Mouse (Mus musculus) stomach, embryonic 15.5 days (tissue): ENCODE results near the gene Tjp2. TPM values are rescaled to one million over a fixed set of nuclear protein-coding genes. Genes with fewer than 3 reads are reported as not detected.

Experiments used
- ATAC-seq: fragments of 200-750 bp; cut with Nextera tagmentation; 2 replicates; pipeline ENCODE4 v1.8.0; 2017; ENCODE audit warnings: low read depth, moderate number of reproducible peaks, moderate TSS enrichment; ENCODE audit not compliant: insufficient read depth, low FRiP score
- H3K27ac ChIP-seq: fragments of 300-500 bp; sonication (generic); 2 replicates; pipeline ENCODE4 v1.5.1; 2015; ENCODE audit warnings: mild to moderate bottlenecking, inconsistent platforms
- H3K27me3 ChIP-seq: fragments of 300-500 bp; sonication (generic); replicated peaks from 2 replicates; pipeline ENCODE4 v1.6.1; 2015; ENCODE audit warnings: inconsistent platforms
- H3K36me3 ChIP-seq: fragments of 300-500 bp; sonication (generic); 2 replicates; pipeline ENCODE4 v1.6.1; 2015; ENCODE audit warnings: inconsistent platforms
- H3K4me1 ChIP-seq: fragments of 300-500 bp; sonication (generic); 2 replicates; pipeline ENCODE4 v1.6.1; 2015; ENCODE audit warnings: inconsistent platforms
- H3K4me2 ChIP-seq: fragments of 300-500 bp; sonication (generic); 2 replicates; pipeline ENCODE4 v1.6.1; 2015; ENCODE audit warnings: mild to moderate bottlenecking, inconsistent platforms
- H3K4me3 ChIP-seq: fragments of 300-500 bp; sonication (generic); replicated peaks from 2 replicates; pipeline ENCODE4 v1.5.1; 2015; ENCODE audit warnings: inconsistent platforms
- H3K9ac ChIP-seq: fragments of 300-500 bp; sonication (generic); 2 replicates; pipeline ENCODE4 v1.6.1; 2015; ENCODE audit warnings: inconsistent platforms
- H3K9me3 ChIP-seq: fragments of 300-500 bp; sonication (generic); 2 replicates; pipeline ENCODE4 v1.6.1; 2016; ENCODE audit warnings: inconsistent platforms
- WGBS: fragments of 180-500 bp; shearing (Covaris S2); methylation state at CpG from one replicate; pipeline ENCODE4 v1.1.7; 2015; 5-methylcytosine and 5-hydroxymethylcytosine counted together
- polyA plus RNA-seq: library from polyadenylated mRNA; unstranded; fragments of >200 nt; fragmentation: Nextera tagmentation; extraction: Ambion mirVana; gene quantifications from 2 replicates; pipeline ENCODE4 v1.2.1, GENCODE M21; 2015

Tjp2 gene
- polyA plus RNA-seq, 1 experiment from 2014 or later = 34.5 TPM

DNA sequence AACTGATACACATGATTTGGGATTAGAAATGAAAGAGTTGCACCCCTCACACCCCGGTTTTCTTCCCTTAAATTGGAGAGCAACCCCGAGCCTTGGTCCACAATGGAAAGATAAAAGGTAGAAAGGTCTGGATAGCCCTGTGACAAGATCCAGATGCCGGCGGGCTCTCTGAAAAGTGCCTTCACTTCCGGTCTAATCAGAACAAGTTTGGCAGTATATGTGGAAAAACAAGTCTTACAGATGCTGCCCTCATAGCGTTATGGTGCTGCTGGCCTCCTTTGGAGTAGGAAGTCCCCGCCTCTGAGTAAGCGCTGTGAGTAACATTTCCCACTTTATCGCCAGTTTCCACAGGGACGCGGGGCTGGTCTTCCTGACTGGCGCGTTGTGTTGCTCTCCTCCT is 49.9 kb downstream of the Tjp2 start:
- Histone ChIP-seq H3K4me3 (peak overlapping the region; percentile 74), H3K4me2 (peak overlapping the region; percentile 77), H3K27ac (peak overlapping the region; percentile 75), H3K4me1 (peaks cover 10% of the 10 kb centered on the region), H3K36me3 (no peaks in the 10 kb centered on the region; the same call in 1 of the 2 replicates), H3K27me3 (no peaks in the 10 kb centered on the region), H3K9ac (no peak overlapping the region), H3K9me3 (no peaks in the 10 kb centered on the region)
- ATAC-seq = 0 out of 2 replicates have a peak, but pooled peaks have one; percentile 12
- WGBS = 3% methylated on average over 13 of the region's 13 CpGs

DNA sequence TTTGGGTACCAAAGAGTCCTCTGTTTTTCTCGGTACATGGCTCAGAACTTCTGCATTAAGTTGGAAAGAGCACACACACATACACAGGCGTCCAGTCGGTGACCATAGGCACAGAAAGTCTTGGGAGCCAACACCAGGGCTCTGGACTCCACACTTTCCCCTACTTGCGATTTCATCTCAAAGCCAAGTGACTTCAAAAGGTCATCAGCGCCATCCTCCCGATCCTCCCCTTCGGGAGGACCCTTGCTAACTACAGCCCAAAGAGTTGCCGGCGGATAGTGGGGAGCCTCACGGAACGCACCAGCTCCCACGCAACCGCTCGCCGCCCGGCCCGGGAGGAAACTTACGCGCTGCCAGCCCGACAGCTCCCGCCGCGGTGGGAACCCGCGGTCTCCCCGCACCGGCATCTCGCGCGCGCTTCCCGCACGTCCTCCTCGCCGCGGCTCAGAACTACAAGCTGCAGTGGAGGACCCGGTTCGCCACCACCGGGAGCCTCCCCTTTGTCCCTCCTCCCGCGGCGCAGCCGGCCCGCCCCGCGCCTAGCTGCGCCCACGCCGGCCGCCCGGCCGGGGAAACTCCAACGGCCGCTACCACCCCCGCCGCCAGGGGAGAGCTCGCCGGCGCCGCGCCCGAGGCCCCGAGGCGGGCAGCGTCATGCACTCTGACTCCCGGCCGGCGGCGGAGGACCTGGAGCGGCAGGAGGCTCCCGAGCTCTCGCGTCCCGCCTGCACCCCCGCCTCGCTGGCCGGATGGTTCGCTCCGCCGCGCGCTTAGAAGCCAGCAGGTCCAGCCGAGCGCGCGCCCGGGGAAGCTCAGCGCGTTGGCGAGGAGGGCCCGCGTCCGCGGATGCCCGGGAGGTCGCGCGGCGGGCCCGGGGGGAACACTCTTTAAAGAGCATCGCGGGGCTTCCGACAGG is 51.0 kb downstream of the Tjp2 start:
- peak overlapping the region; percentile 75 for H3K27ac ChIP-seq
- peak overlapping the region; percentile 73 for H3K9ac ChIP-seq
- H3K9me3 ChIP-seq = no peaks in the 10 kb centered on the region
- H3K36me3 ChIP-seq = no peaks in the 10 kb centered on the region; the same call in 1 of the 2 replicates
- ATAC-seq = peak; percentile 92
- peak overlapping the region; percentile 74 for H3K4me3 ChIP-seq
- peaks cover 10% of the 10 kb centered on the region for H3K4me1 ChIP-seq
- peak overlapping the region; percentile 77 for H3K4me2 ChIP-seq
- WGBS = under 1% methylated on average over 102 of the region's 103 CpGs
- H3K27me3 ChIP-seq = no peaks in the 10 kb centered on the region

DNA sequence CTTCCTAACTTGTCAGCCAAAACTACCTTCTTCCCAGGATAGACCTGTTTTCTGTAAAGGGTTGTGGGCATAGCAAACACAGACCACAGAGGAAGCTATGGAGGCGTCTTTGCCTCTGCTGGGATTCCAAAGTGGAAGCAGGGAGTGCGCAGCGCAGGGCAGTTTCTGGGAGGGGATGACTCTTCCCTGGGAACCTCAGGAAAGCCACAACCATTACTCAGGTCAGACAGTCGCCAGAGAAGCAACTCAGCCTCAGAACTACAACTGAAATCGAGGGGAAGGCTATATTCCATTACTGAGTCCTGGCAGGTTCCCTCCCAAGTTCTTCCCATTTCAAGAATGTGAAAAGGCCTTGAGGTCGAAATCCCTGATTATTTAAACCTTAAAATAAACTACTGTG is 51.8 kb downstream of the Tjp2 start:
- peaks cover 12% of the 10 kb centered on the region for H3K4me1 ChIP-seq
- no peak for ATAC-seq
- H3K4me3 ChIP-seq = peak overlapping the region; percentile 74; the same call in 1 of the 2 replicates
- H3K9ac ChIP-seq = no peak overlapping the region
- no peaks in the 10 kb centered on the region for H3K9me3 ChIP-seq
- WGBS = 37% methylated on average over 6 of the region's 6 CpGs
- H3K27ac ChIP-seq = peak overlapping the region; percentile 24; the same call in 1 of the 2 replicates
- H3K4me2 ChIP-seq = peak overlapping the region; percentile 77
- H3K36me3 ChIP-seq = no peaks in the 10 kb centered on the region; the same call in 1 of the 2 replicates
- no peaks in the 10 kb centered on the region for H3K27me3 ChIP-seq

- Histone ChIP-seq H3K27ac (no peak overlapping the region), H3K36me3 (no peaks in the 10 kb centered on the region), H3K4me3 (no peak overlapping the region), H3K9me3 (no peaks in the 10 kb centered on the region), H3K4me1 (peaks cover 28% of the 10 kb centered on the region), H3K27me3 (no peaks in the 10 kb centered on the region), H3K9ac (no peak overlapping the region), H3K4me2 (no peak overlapping the region)
- 65% methylated on average over 10 of the region's 10 CpGs for WGBS
- ATAC-seq = no peak
Measured at GRCm38 (mm10) chr19:24168531-24168930, 56.3 kb downstream of the Tjp2 start.

- ATAC-seq = peak; percentile 94
- peak overlapping the region; percentile 89 for H3K27ac ChIP-seq
- peaks cover 25% of the 10 kb centered on the region; the same call in 1 of the 2 replicates for H3K4me1 ChIP-seq
- H3K4me3 ChIP-seq = peak overlapping the region; percentile 25
- no peaks in the 10 kb centered on the region for H3K9me3 ChIP-seq
- no peaks in the 10 kb centered on the region for H3K36me3 ChIP-seq
- no peak overlapping the region for H3K9ac ChIP-seq
- peak overlapping the region; percentile 53 for H3K4me2 ChIP-seq
- 13% methylated on average over 17 of the region's 17 CpGs for WGBS
- no peaks in the 10 kb centered on the region for H3K27me3 ChIP-seq
Measured at GRCm38 (mm10) chr19:24166516-24167091, 58.2 kb downstream of the Tjp2 start.

- ATAC-seq = peak; percentile 56; the same call in 1 of the 2 replicates
- peaks cover 31% of the 10 kb centered on the region for H3K4me1 ChIP-seq
- no peak overlapping the region for H3K4me2 ChIP-seq
- H3K36me3 ChIP-seq = no peaks in the 10 kb centered on the region
- no peak overlapping the region for H3K4me3 ChIP-seq
- 14% methylated on average over 4 of the region's 4 CpGs for WGBS
- H3K27ac ChIP-seq = peak overlapping the region; percentile 69
- H3K9ac ChIP-seq = no peak overlapping the region
- H3K9me3 ChIP-seq = no peaks in the 10 kb centered on the region
- H3K27me3 ChIP-seq = no peaks in the 10 kb centered on the region
Measured at GRCm38 (mm10) chr19:24163974-24164373, 60.9 kb downstream of the Tjp2 start.

DNA sequence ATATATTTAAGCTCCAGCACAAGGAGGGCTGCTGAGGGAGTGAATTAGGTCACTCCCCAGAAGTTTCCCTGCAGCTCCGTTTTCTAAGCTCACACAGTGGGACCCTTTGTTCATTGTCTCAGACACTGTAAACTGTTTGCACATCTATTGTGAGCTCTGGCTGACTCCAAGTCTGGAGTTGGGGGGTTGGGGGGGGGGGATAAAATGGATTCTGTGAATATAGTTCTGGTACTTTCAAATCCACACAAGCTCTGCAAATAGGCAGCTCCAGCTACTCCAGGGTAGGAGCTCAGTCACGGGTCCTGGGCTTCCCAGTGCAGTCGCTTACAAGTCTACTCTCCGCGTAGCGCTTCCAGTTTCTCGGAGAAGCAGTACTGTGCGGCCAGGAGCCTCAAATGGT is 64.4 kb downstream of the Tjp2 start:
- Histone ChIP-seq H3K36me3 (no peaks in the 10 kb centered on the region), H3K27me3 (no peaks in the 10 kb centered on the region), H3K4me3 (no peak overlapping the region), H3K4me1 (peaks cover 15% of the 10 kb centered on the region), H3K9ac (no peak overlapping the region), H3K27ac (peak overlapping the region; percentile 35; the same call in 1 of the 2 replicates), H3K9me3 (no peaks in the 10 kb centered on the region), H3K4me2 (no peak overlapping the region; the same call in 1 of the 2 replicates)
- WGBS = 42% methylated on average over 8 of the region's 8 CpGs
- no peak for ATAC-seq

GRCm38 (mm10) chr19:24159751-24160150 is 65.1 kb downstream of the Tjp2 start:
- Histone ChIP-seq H3K4me1 (peaks cover 13% of the 10 kb centered on the region), H3K9ac (no peak overlapping the region), H3K36me3 (no peaks in the 10 kb centered on the region), H3K9me3 (no peaks in the 10 kb centered on the region), H3K4me2 (no peak overlapping the region), H3K27ac (no peak overlapping the region; the same call in 1 of the 2 replicates), H3K4me3 (no peak overlapping the region), H3K27me3 (no peaks in the 10 kb centered on the region)
- WGBS = 30% methylated on average over 9 of the region's 9 CpGs
- ATAC-seq = no peak

DNA sequence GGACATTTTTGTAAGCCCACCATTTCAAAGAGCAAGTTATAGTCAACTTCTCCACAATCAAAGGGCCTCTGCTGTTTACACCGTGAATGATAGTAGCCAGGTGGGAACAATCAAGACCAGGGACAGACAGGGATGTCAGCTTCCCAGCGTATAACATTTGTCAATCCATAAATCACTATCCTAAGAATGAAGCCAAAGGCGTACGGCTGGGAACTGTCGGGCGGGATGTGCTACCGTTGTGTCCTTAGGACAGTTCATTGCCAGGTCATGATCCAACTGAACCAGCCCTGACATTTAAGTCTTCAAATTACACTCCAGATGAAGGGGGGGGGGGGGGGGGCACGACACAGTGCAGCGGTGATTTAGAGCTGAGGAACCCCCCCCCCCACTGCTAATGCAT is 65.5 kb downstream of the Tjp2 start:
- Histone ChIP-seq H3K9ac (no peak overlapping the region), H3K27me3 (no peaks in the 10 kb centered on the region), H3K27ac (no peak overlapping the region), H3K36me3 (no peaks in the 10 kb centered on the region), H3K4me2 (no peak overlapping the region), H3K4me1 (peaks cover 11% of the 10 kb centered on the region), H3K4me3 (no peak overlapping the region), H3K9me3 (no peaks in the 10 kb centered on the region)
- 27% methylated on average over 9 of the region's 9 CpGs for WGBS
- ATAC-seq = no peak

- Histone ChIP-seq H3K27ac (no peak overlapping the region), H3K9me3 (no peaks in the 10 kb centered on the region), H3K36me3 (no peaks in the 10 kb centered on the region), H3K27me3 (no peaks in the 10 kb centered on the region), H3K9ac (no peak overlapping the region), H3K4me3 (no peak overlapping the region), H3K4me2 (no peak overlapping the region), H3K4me1 (peaks cover 15% of the 10 kb centered on the region; the same call in 1 of the 2 replicates)
- 45% methylated on average over 6 of the region's 6 CpGs for WGBS
- no peak for ATAC-seq
Measured at GRCm38 (mm10) chr19:24156067-24156455, 68.8 kb downstream of the Tjp2 start.

DNA sequence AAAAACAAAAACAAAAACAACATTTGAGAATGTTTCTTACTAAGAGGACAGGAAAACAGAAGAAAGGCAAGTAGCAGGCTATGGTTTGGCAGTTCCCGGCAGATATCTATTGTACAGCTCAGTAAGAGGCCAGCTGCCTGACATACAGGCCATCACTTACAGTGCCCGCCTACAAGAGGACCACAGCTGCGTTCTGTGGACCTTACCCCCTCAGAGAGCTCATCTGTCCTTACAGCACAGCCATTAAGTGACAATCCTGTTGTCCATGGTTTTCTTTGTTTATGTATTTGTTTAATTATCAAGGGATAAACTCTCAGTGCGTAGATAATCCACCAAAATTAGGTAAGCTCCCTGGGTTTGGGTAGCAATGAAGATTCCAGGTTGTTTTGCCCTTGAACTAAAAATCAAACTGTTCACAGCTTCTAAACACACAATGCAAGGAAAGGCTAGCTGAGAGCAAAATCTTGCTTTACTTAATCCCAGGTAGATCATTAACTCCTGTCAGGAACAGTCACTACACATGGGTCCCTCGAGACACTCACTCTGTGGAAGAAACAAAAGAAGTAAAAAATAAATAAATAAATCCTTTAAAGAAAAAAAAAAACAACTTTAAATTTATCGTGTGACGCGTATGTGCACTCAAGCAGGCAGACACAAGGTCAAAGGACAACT is 69.3 kb downstream of the Tjp2 start:
- Histone ChIP-seq H3K27me3 (no peaks in the 10 kb centered on the region), H3K9ac (no peak overlapping the region), H3K9me3 (no peaks in the 10 kb centered on the region), H3K27ac (0 out of 2 replicates have a peak overlapping the region, but pooled peaks have one; percentile 3), H3K4me3 (no peak overlapping the region), H3K36me3 (no peaks in the 10 kb centered on the region), H3K4me2 (no peak overlapping the region), H3K4me1 (peaks cover 15% of the 10 kb centered on the region; the same call in 1 of the 2 replicates)
- ATAC-seq = no peak
- WGBS = 55% methylated on average over 8 of the region's 8 CpGs
